Mouse (Mus musculus) layer of hippocampus, postnatal 14 days (tissue): ENCODE results near the gene Gdf9. TPM values are rescaled to one million over a fixed set of nuclear protein-coding genes. Genes with fewer than 3 reads are reported as not detected.
A peak's percentile ranks its signal among the peaks of the same experiment; 100 is the strongest.

Experiments
- DNase-seq, 2 experiments: peaks; one replicate each; pipeline ENCODE4 v3.0.0; 2021 to 2022; ENCODE audit warnings: low spot score in 2 of 2, mixed read lengths in 1 of 2
- microRNA-seq, 2 experiments: library from miRNA; unstranded; fragments of <30 nt; microRNA quantifications; one replicate each; pipeline ENCODE4 v1.2.0; 2021
- total RNA-seq, 2 experiments: library from RNA; stranded (reverse); gene quantifications; 2 replicates each; pipeline ENCODE4 v1.2.3; 2021

Gene Gdf9
- total RNA-seq, 2 experiments from 2014 or later: 0.71 to 1.3 TPM

GRCm38 (mm10) chr11:53475620-53476019 is 44.8 kb downstream of the Gdf9 start:
- DNase-seq: no peak

GRCm38 (mm10) chr11:53477833-53478232 is 47.0 kb downstream of the Gdf9 start:
- DNase-seq: no peak

GRCm38 (mm10) chr11:53478383-53479170 is 47.8 kb downstream of the Gdf9 start:
- DNase-seq: peak in 1 of 2 experiments; percentile 54

- peak in 1 of 2 experiments; percentile 47 for DNase-seq
Observed at GRCm38 (mm10) chr11:53479171-53479782, 48.5 kb downstream of the Gdf9 start.

DNA sequence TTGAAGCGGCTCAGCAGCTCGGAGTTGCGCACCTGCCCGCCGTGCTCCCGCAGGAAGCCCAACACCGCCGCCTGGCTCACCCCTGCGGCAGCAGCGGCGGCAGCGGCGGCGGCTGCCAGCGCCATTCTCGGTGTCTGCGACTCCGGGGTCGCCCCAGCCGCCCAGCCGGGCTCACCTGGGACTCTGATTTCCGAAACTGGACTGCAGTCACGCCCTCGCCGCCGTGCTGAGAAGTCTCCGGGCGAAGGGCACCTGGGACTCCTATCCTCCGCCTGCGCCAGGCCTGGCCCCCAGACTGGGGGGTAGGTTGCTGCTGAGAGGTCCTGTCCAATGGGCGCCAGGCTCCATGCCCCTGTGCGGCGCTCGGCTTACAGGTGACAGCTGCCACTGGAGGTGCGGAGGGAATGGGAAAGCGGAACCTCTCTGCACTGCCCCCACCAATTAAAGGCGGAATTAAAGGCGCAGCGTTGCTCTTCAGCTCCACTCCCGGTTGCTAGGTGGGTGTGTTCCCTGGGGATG is 49.0 kb downstream of the Gdf9 start, which contains the start of the genes Gm9945 and Sowaha:
Gm9945 (plus strand) TSS at position 384 of the 519 bp plus-strand sequence.
Sowaha (minus strand) TSS at position 492 of the 519 bp plus-strand sequence.
- DNase-seq: peak; percentile 66 to 72

- DNase-seq: no peak
Observed at GRCm38 (mm10) chr11:53481088-53481730, 50.4 kb downstream of the Gdf9 start.

DNA sequence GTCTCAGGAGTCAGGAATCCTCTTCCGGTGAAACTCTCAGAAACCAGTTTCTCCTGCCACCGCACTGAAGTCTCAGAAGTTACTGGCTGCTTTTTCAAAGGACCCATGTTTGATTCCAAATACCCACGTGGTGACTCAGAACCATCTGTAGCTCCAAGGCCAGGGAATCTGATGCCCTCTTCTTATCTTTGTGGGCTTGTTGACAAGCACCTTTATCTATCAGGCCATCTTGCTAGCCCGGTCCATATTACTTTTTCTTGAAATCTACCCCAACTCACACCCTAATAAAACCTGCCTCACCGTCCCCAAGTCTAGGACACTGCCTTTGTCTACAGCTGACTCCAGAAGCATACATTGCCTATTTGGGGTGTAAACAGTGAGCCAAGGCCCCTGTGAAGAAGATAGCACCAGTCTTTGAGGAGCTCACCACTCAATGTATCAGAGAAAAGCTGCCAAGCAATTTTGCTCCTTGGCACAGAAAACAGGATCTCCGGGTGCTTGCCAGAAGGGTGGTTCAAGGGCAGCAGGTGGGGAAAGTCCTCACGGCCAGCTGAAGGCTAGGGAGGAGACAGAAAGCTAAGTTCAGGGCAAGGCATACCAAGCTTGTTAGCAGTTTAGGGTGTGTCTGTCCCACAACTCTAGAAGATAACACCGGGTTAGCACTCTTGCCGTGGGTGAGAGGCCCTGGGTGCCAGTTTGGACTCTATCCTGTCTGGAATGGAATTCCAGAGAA is 52.5 kb downstream of the Gdf9 start:
- DNase-seq: no peak

DNA sequence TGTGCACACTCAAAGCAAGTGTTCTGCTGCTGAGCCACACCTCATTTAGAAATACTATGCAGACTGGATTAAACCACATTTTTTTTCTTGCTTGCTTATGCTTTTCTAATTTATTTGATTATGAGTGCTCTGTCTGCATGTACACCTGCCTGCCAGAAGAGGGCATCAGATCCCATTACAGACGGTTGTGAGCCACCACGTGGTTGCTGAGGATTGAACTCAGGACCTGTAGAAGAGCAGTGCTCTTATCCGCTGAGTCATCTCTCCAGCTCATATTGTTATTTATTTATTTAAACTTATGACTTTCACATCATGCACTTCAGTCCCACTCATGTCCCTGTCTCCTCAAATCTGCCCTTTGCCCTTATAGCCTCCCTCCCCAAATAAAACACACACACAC is 54.9 kb downstream of the Gdf9 start:
- no peak for DNase-seq

DNA sequence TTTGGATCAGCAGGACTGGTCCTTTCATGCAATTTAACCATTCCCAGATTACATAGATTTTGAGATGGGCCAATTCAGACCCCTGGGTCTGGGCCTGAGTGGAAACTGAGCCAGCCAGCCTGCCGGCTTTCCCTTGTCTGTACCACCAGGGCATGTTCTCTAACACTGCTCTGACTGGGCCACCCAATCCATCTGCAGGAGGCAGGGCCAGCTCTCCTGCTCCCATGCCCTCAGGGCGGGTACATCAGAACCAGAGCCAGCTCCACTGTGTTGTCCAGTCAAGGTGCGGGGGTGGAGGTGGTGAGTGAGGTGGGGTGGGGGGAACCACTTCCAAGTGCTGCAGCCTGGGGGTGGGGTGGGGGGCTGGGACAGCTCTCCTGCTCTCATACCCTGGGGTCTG is 55.5 kb downstream of the Gdf9 start:
- DNase-seq: no peak

DNA sequence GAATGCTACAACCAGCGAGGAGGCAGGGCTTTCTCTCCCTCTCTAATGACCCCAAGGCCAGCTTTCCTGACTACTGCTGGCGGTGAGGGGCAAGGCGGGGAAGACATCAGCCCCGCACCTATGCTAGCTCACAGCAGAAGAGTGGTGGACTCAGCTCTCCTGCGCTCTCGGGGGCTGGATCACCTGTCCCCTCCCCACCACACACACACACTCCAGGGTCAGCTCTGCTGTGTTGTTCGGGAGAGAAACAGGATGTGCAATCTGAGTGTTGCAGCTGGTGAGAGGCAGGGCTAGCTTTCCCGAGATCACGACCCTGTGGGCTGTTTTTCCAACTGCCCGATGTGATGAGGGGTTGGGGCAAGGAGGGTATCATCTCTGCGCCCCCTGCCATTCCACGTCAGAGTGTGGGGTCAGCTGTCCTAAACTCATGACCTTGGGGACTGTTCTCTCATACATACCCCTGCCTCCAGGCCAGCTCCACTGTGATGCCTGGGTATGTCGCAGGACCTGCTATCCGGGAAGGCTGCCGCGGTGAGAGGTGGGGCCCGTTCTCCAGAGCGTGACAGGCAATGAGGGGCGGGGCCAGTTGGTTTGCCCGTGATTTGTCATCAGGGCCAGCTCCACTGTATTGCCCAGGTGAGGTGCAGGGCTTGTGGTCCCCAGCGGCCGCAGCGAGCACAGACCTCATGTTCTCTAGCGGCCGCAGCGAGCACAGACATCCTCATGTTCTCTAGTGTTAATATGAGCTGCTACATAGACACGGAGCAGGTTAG is 56.2 kb downstream of the Gdf9 start:
- no peak for DNase-seq

Small RNAs within 50 kb of the gene (microRNA-seq; reads per million reads assigned to microRNA genes)
- 0.23 to 1.4 reads per million in 2 experiments for gene Mir6920

Other genes starting within 250 kb of the Gdf9 start
- 100 to 1,000 TPM; 177 to 192 TPM for gene Hspa4, start 130.6 kb upstream of the Gdf9 start, total RNA-seq
- gene Zcchc10, start 106.3 kb upstream of the Gdf9 start, total RNA-seq: 10 to 100 TPM in 1 of 2 experiments, 1 to 10 TPM in 1; 8.2 to 10.7 TPM
- 100 to 1,000 TPM; 220 to 224 TPM for gene Aff4, start 80.2 kb upstream of the Gdf9 start, total RNA-seq
- gene Leap2, start 7.9 kb upstream of the Gdf9 start, total RNA-seq: not detected
- 100 to 1,000 TPM; 539 to 559 TPM for gene Uqcrq, start 192 bp upstream of the Gdf9 start, total RNA-seq
- gene Gm10447, start 26.1 kb downstream of the Gdf9 start, total RNA-seq: under 1 TPM in 1 of 2 experiments, not detected in 1; 0.26 TPM
- gene Shroom1, start 26.2 kb downstream of the Gdf9 start, total RNA-seq: 1 to 10 TPM; 4.0 to 4.5 TPM
- not detected for gene Gm9837, start 39.5 kb downstream of the Gdf9 start, total RNA-seq
- 1 to 10 TPM; 2.4 to 2.5 TPM for gene Gm9945, start 49.1 kb downstream of the Gdf9 start, total RNA-seq
- 100 to 1,000 TPM; 106 to 108 TPM for gene Sowaha, start 49.3 kb downstream of the Gdf9 start, total RNA-seq
- 100 to 1,000 TPM; 206 to 209 TPM for gene Sept8, start 88.2 kb downstream of the Gdf9 start, total RNA-seq
- 100 to 1,000 TPM; 140 to 149 TPM for gene Kif3a, start 136.4 kb downstream of the Gdf9 start, total RNA-seq
- gene Il4, start 187.6 kb downstream of the Gdf9 start, total RNA-seq: not detected
- not detected for gene Il13, start 203.7 kb downstream of the Gdf9 start, total RNA-seq